Mouse (Mus musculus): ENCODE data around the gene Ms4a10. TPM values are rescaled to one million over a fixed set of nuclear protein-coding genes. Genes with fewer than 3 reads are reported as not detected.
A peak's percentile ranks its signal among the peaks of the same experiment; 100 is the strongest.

Gene Ms4a10
- polyA plus RNA-seq, 1 experiment from 2014 or later, result not detected

DNA sequence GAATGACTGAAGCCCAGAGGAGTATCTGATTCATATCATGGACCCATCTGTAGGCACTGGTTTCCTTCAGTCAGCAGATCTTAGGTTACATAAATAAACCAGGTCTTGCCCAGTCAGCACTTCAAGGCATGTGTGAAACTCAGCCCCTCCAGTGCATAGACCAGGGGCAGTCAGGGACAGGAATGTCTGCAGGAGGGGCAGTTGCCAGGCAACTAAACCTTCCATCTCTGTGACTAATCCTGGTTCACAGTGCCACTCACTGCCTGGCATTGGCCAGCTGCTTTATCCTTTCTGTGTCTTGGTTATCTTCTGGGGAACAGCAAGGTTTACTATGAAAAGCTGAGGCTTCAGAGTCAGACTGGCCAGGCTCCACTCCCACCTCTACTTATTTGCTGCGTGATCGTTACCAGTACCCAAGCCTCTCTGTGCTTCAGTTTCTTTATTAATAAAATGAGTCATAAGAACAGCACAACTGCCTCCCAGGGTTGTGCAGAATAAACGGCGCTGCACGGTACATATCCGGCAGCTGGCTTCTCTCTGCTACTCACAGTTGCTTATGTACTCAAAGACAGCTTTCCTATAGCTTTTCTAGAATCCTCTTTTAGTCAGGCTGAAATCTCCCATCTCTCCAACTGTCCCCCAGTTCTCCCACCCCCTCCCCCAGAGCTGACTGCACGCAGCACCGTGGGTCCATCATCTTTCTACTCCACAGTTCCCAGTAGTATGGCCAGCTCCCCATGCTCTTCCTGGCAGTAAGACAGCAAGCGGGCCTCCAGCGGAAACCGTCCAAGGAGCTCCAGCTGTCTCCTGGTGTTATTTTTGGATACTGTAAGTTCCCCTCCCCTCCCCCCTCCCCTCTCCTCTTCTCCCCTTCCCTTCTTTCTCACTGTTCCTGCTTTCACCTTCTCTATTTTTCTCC lies 22.2 kb downstream of the Ms4a10 start:
- no peaks in the 10 kb centered on the region for H3K9me3 ChIP-seq
- 0 out of 2 replicates have a peak, but pooled peaks cover 2% of the 10 kb centered on the region for H3K36me3 ChIP-seq (replicated peaks)
- DNase-seq (ENCODE audit: low spot score), result peak; percentile 41
- H3K4me3 ChIP-seq, result no peak overlapping the region
- WGBS, result 75% methylated on average over 11 of the region's 11 CpGs
- peaks cover 35% of the 10 kb centered on the region for H3K4me1 ChIP-seq
- no peaks in the 10 kb centered on the region for H3K27me3 ChIP-seq (replicated peaks; ENCODE audit: low read depth, poor library complexity, severe bottlenecking)
- H3K27ac ChIP-seq (replicated peaks), result no peak overlapping the region; the same call in 1 of the 2 replicates

DNA sequence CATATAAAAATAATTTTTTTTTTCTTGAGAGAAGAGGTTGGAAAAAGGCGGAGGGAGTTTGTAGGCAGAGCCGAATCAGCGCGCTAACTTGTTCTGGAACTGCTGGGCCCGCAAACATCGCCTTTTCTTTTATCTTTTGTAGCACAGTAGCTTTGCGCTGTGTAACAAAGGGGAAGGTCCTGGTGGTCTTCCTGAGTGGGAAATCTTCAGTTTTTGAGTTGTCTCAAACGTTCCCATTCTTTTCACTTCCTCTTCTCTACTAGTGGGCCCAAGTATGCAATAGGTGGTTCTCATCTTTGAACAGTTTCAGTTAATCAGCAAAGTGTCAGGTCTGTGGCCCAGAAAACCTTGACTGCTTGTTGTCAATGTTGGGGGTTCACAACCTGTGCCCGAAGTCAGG lies 24.9 kb downstream of the Ms4a10 start:
- H3K27ac ChIP-seq (replicated peaks), result peak overlapping the region; percentile 73
- 39% methylated on average over 9 of the region's 9 CpGs for WGBS
- peak overlapping the region; percentile 98 for H3K4me3 ChIP-seq
- DNase-seq (ENCODE audit: low spot score), result no peak
- no peaks in the 10 kb centered on the region for H3K9me3 ChIP-seq
- peaks cover 46% of the 10 kb centered on the region for H3K4me1 ChIP-seq
- no peaks in the 10 kb centered on the region for H3K27me3 ChIP-seq (replicated peaks; ENCODE audit: low read depth, poor library complexity, severe bottlenecking)
- peaks cover 29% of the 10 kb centered on the region for H3K36me3 ChIP-seq (replicated peaks)

DNA sequence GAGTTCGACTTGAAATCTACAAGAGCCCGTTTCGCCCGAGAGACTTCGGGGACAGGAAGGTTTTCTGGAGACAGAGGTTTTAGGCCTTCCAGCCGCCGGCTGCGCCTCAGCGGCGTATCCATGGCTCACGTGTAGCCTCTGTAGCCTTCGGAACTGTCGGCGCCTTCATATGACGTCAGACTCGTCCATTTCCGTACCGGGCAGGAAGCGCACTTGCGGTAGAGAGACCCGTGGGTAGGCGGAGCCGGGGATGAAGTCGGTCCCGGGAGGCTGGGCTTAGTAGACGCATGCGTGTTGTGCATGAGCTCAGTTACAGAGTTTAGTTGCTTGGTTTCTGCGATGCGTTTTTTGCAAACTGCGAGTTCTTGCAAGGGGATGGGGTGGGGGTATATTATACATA lies 25.4 kb downstream of the Ms4a10 start, which contains the start of gene Ccdc86:
Ccdc86 (minus strand) TSS at position 155 of the 400 bp plus-strand sequence.
- Histone ChIP-seq H3K9me3 (no peaks in the 10 kb centered on the region), H3K4me1 (peaks cover 46% of the 10 kb centered on the region), H3K36me3 (replicated peaks) (peaks cover 33% of the 10 kb centered on the region), H3K27ac (replicated peaks) (peak within 1 kb of the TSS; percentile 75), H3K4me3 (peak within 1 kb of the TSS; percentile 98), H3K27me3 (replicated peaks; ENCODE audit: low read depth, poor library complexity, severe bottlenecking) (no peaks in the 10 kb centered on the region)
- under 1% methylated on average over 30 of the region's 30 CpGs for WGBS
- DNase-seq (ENCODE audit: low spot score), result peak; percentile 97

GRCm38 (mm10) chr19:10948416-10948815 lies 26.1 kb downstream of the Ms4a10 start:
- Histone ChIP-seq H3K9me3 (no peaks in the 10 kb centered on the region), H3K36me3 (replicated peaks) (peaks cover 40% of the 10 kb centered on the region), H3K4me3 (peak overlapping the region; percentile 98), H3K4me1 (peaks cover 46% of the 10 kb centered on the region), H3K27me3 (replicated peaks; ENCODE audit: low read depth, poor library complexity, severe bottlenecking) (no peaks in the 10 kb centered on the region), H3K27ac (replicated peaks) (peak overlapping the region; percentile 75)
- DNase-seq (ENCODE audit: low spot score), result no peak
- 1% methylated on average over 20 of the region's 20 CpGs for WGBS

DNA sequence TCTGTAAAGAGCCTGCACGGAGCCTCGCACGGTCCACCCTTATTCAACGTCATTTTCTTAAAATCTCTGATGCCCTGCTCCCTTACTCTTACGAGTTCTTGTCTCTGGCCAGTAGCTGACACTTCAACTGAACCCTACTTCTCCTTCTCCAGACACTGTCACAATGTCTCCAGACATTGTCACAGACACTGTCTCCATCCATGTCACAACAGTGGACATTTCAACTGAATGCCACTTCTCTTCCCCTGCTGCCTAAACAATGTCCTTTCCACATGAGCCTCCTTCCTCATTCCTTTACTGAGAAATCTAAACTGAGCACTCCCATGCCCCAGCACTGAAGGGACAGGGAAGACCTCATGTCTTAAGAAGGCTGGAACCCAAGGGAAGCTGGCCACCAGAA lies 27.3 kb downstream of the Ms4a10 start:
- Histone ChIP-seq H3K9me3 (no peaks in the 10 kb centered on the region), H3K36me3 (replicated peaks) (peaks cover 52% of the 10 kb centered on the region), H3K4me1 (peaks cover 42% of the 10 kb centered on the region), H3K27ac (replicated peaks) (no peak overlapping the region), H3K4me3 (peak overlapping the region; percentile 98), H3K27me3 (replicated peaks; ENCODE audit: low read depth, poor library complexity, severe bottlenecking) (no peaks in the 10 kb centered on the region)
- WGBS, result 91% methylated on average over 5 of the region's 5 CpGs
- DNase-seq (ENCODE audit: low spot score), result no peak

DNA sequence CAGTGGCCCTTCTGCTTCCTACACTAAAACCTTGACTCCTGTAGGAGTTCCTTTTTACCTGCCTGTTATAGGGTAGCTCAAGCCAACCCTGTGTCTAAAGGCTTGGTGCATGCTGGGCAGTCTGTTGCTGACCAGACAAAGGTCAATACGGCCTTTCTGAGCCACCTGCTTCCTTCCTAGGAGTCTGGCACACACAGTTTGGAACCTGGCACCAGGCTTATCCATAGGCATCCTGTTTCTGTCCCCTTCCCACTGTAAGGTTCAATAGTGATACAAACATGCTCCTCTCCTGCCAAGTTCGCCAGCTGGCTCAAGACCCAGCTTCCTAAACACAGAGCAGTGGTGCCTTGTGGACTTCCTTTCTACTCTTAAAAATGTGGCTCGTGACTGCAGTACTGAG lies 28.0 kb downstream of the Ms4a10 start:
- 86% methylated on average over 3 of the region's 3 CpGs for WGBS
- no peaks in the 10 kb centered on the region for H3K27me3 ChIP-seq (replicated peaks; ENCODE audit: low read depth, poor library complexity, severe bottlenecking)
- peaks cover 59% of the 10 kb centered on the region for H3K36me3 ChIP-seq (replicated peaks)
- no peak overlapping the region for H3K27ac ChIP-seq (replicated peaks)
- H3K4me3 ChIP-seq, result peak overlapping the region; percentile 98
- H3K9me3 ChIP-seq, result no peaks in the 10 kb centered on the region
- H3K4me1 ChIP-seq, result peaks cover 35% of the 10 kb centered on the region
- no peak for DNase-seq (ENCODE audit: low spot score)

- no peaks in the 10 kb centered on the region for H3K27me3 ChIP-seq (replicated peaks; ENCODE audit: low read depth, poor library complexity, severe bottlenecking)
- H3K4me3 ChIP-seq, result no peak overlapping the region
- H3K9me3 ChIP-seq, result no peaks in the 10 kb centered on the region
- DNase-seq (ENCODE audit: low spot score), result no peak
- H3K27ac ChIP-seq (replicated peaks), result no peak overlapping the region
- WGBS, result 83% methylated on average over 3 of the region's 3 CpGs
- H3K4me1 ChIP-seq, result peaks cover 38% of the 10 kb centered on the region
- H3K36me3 ChIP-seq (replicated peaks), result peaks cover 59% of the 10 kb centered on the region
Measured at GRCm38 (mm10) chr19:10943955-10944354, 30.5 kb downstream of the Ms4a10 start.

DNA sequence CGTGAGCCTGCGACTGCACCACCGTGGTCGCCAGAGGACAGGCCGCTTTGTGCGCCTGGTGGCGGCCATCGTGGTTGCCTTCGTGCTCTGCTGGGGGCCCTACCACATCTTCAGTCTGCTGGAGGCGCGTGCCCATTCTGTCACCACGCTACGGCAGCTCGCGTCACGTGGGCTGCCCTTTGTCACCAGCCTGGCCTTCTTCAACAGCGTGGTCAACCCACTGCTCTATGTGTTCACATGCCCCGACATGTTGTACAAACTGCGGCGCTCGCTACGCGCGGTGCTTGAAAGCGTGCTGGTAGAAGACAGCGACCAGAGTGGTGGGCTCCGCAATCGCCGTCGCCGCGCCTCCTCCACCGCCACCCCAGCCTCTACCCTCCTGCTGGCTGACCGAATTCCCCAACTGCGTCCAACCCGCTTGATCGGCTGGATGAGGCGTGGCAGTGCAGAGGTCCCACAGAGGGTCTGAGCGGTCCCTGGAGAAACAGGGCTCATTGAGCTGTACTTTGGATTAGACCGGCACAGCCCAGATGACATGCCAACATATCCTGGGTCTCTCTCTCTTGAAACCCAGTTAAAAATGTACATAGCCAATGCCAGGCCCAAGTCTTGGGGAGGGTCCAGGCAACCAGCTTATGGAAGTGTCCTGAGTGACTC lies 33.5 kb downstream of the Ms4a10 start:
- DNase-seq (ENCODE audit: low spot score), result peak; percentile 73
- Histone ChIP-seq H3K27ac (replicated peaks) (peak overlapping the region; percentile 90), H3K9me3 (no peaks in the 10 kb centered on the region; the same call in 1 of the 2 replicates), H3K27me3 (replicated peaks; ENCODE audit: low read depth, poor library complexity, severe bottlenecking) (no peaks in the 10 kb centered on the region), H3K36me3 (replicated peaks) (peaks cover 44% of the 10 kb centered on the region), H3K4me3 (peak overlapping the region; percentile 60), H3K4me1 (peaks cover 15% of the 10 kb centered on the region)
- 2% methylated on average over 40 of the region's 40 CpGs for WGBS

DNA sequence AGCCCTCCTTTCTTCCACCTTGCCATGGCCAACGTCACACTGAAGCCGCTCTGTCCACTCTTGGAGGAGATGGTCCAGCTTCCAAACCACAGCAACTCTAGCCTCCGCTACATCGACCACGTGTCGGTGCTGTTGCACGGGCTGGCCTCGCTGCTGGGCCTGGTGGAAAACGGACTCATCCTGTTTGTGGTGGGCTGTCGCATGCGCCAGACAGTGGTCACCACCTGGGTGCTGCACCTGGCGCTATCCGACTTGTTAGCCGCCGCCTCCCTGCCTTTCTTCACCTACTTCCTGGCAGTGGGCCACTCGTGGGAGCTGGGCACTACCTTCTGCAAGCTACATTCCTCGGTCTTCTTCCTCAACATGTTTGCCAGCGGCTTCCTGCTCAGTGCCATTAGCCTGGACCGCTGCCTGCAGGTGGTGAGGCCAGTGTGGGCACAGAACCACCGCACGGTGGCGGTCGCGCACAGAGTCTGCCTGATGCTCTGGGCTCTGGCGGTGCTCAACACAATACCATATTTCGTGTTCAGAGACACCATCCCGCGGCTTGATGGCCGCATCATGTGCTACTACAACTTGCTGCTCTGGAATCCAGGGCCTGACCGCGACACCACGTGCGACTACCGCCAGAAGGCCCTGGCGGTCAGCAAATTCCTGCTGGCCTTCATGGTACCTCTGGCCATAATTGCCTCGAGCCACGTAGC lies 34.2 kb downstream of the Ms4a10 start:
- Histone ChIP-seq H3K36me3 (replicated peaks) (peaks cover 37% of the 10 kb centered on the region), H3K27ac (replicated peaks) (peak overlapping the region; percentile 90), H3K4me1 (peaks cover 15% of the 10 kb centered on the region), H3K9me3 (no peaks in the 10 kb centered on the region; the same call in 1 of the 2 replicates), H3K27me3 (replicated peaks; ENCODE audit: low read depth, poor library complexity, severe bottlenecking) (no peaks in the 10 kb centered on the region), H3K4me3 (peak overlapping the region; percentile 60)
- peak; percentile 91 for DNase-seq (ENCODE audit: low spot score)
- 19% methylated on average over 37 of the region's 37 CpGs for WGBS

DNA sequence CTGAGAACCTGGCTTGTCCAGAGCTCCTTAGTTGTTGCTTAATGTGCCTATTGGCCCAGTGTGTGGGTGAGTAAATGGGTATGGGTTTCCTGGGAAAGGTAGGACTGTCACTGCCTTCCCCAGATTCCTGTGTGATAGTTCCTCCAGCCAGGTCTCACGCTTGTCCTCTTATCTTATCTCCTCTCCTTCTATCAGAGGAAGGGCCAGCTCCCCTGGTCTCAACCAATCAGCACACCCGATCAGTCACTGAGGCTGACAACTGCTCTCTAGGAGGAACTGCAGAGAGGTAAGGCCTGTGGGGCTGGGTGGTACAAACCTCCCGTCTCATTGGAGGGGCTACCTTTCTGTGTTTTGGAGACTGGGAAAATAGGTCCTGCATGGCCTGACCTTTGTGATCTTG lies 35.7 kb downstream of the Ms4a10 start:
- Histone ChIP-seq H3K4me3 (no peak overlapping the region), H3K4me1 (peaks cover 15% of the 10 kb centered on the region), H3K27ac (replicated peaks) (no peak overlapping the region), H3K9me3 (no peaks in the 10 kb centered on the region; the same call in 1 of the 2 replicates), H3K27me3 (replicated peaks; ENCODE audit: low read depth, poor library complexity, severe bottlenecking) (no peaks in the 10 kb centered on the region), H3K36me3 (replicated peaks) (peaks cover 22% of the 10 kb centered on the region)
- 46% methylated on average over 3 of the region's 3 CpGs for WGBS
- no peak for DNase-seq (ENCODE audit: low spot score)

GRCm38 (mm10) chr19:10937110-10937563 lies 37.3 kb downstream of the Ms4a10 start, which contains the start of gene Ptgdr2:
Ptgdr2 (plus strand) TSS chr19:10937160.
- peaks cover 6% of the 10 kb centered on the region for H3K36me3 ChIP-seq (replicated peaks)
- no peaks in the 10 kb centered on the region; the same call in 1 of the 2 replicates for H3K9me3 ChIP-seq
- no peaks in the 10 kb centered on the region for H3K27me3 ChIP-seq (replicated peaks; ENCODE audit: low read depth, poor library complexity, severe bottlenecking)
- 62% methylated on average over 5 of the region's 5 CpGs for WGBS
- peaks cover 15% of the 10 kb centered on the region for H3K4me1 ChIP-seq
- H3K4me3 ChIP-seq, result no peak within 1 kb of the TSS
- no peak within 1 kb of the TSS for H3K27ac ChIP-seq (replicated peaks)
- DNase-seq (ENCODE audit: low spot score), result no peak

DNA sequence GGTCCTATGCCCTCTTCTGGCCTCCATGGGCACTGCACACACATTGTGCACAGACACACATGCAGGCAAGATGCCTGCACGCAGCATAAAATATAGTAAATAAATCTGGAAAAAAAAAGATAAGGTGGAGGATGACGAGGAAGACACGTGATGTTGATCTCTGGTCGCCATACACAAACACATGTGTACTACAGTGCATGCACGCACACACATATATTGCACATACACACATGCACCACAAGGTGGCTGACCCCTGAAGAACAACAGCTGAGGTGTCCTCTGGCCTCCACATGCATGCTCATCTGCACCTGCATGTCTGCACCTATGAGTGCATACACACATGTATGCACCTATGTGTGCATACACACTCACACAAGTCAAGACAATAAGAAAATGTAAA lies 38.4 kb downstream of the Ms4a10 start:
- DNase-seq (ENCODE audit: low spot score), result no peak
- H3K27ac ChIP-seq (replicated peaks), result no peak overlapping the region
- no peaks in the 10 kb centered on the region for H3K27me3 ChIP-seq (replicated peaks; ENCODE audit: low read depth, poor library complexity, severe bottlenecking)
- H3K4me1 ChIP-seq, result peaks cover 12% of the 10 kb centered on the region
- no peak overlapping the region for H3K4me3 ChIP-seq
- WGBS, result 84% methylated on average over 5 of the region's 5 CpGs
- no peaks in the 10 kb centered on the region; the same call in 1 of the 2 replicates for H3K9me3 ChIP-seq
- no peaks in the 10 kb centered on the region for H3K36me3 ChIP-seq (replicated peaks)
